Mouse (Mus musculus): ENCODE measurements around the gene Msrb3. TPM values are rescaled to one million over a fixed set of nuclear protein-coding genes. Genes with fewer than 3 reads are reported as not detected.

The Msrb3 gene
- total and polyA plus RNA-seq, 3 experiments: not detected

GRCm38 (mm10) chr10:120810053-120810696 is 88.7 kb downstream of the Msrb3 start:
- no peak overlapping the region for H3K9ac ChIP-seq (ENCODE audit: insufficient read depth, low read depth)
- DNase-seq (ENCODE audit: extremely low read depth): no peak
- H3K4me2 ChIP-seq (ENCODE audit: insufficient read depth, low read depth, poor library complexity, severe bottlenecking): no peak overlapping the region
- in situ Hi-C loops (cut with MboI; ENCODE audit: low pct_ligation_motif_present, low pct_unique_long_range_greater_than_20kb, low sequenced_read_pairs): no loop called here
- no peaks in the 10 kb centered on the region for H3K79me2 ChIP-seq (replicated peaks; ENCODE audit: control insufficient read depth, extremely low read depth, insufficient read depth, poor library complexity, severe bottlenecking)
- no peaks in the 10 kb centered on the region for H3K4me1 ChIP-seq (ENCODE audit: control insufficient read depth in 1 of 2, insufficient read depth in 2 of 2)
- no peak overlapping the region for H3K4me3 ChIP-seq (replicated peaks in 1 of 3; ENCODE audit: low read depth in 2 of 3, low read length in 2 of 3, poor library complexity in 1 of 3)
- no peaks in the 10 kb centered on the region for H3K36me3 ChIP-seq (replicated peaks in 1 of 2; ENCODE audit: control insufficient read depth in 1 of 2, insufficient read depth in 1 of 2, low read length in 1 of 2)
- dilution Hi-C loops (cut with MboI; ENCODE audit: extremely low pct_ligation_motif_present, extremely low pct_unique_long_range_greater_than_20kb, low sequenced_read_pairs): no loop called here
- TF ChIP-seq MAFK (IDR thresholded peaks at IDR 0.05; ENCODE audit: insufficient replicate concordance, low read length) (no peak), MXI1 (IDR thresholded peaks at IDR 0.05; ENCODE audit: low read depth, low read length) (no peak), SIN3A (IDR thresholded peaks at IDR 0.05; ENCODE audit: low read length) (no peak)
- H3K9me3 ChIP-seq (replicated peaks; ENCODE audit: low read length): peaks cover 24% of the 10 kb centered on the region
- H3K27me3 ChIP-seq (replicated peaks): no peaks in the 10 kb centered on the region
- H3K27ac ChIP-seq (ENCODE audit: insufficient read depth, low read depth): no peak overlapping the region

GRCm38 (mm10) chr10:120808167-120808566 is 90.7 kb downstream of the Msrb3 start:
- H3K4me3 ChIP-seq (replicated peaks in 1 of 3; ENCODE audit: low read depth in 2 of 3, low read length in 2 of 3, poor library complexity in 1 of 3): no peak overlapping the region
- H3K79me2 ChIP-seq (replicated peaks; ENCODE audit: control insufficient read depth, extremely low read depth, insufficient read depth, poor library complexity, severe bottlenecking): no peaks in the 10 kb centered on the region
- peaks cover 19% of the 10 kb centered on the region for H3K9me3 ChIP-seq (replicated peaks; ENCODE audit: low read length)
- H3K27me3 ChIP-seq (replicated peaks): no peaks in the 10 kb centered on the region
- H3K36me3 ChIP-seq (replicated peaks in 1 of 2; ENCODE audit: control insufficient read depth in 1 of 2, insufficient read depth in 1 of 2, low read length in 1 of 2): no peaks in the 10 kb centered on the region
- dilution Hi-C loops (cut with MboI; ENCODE audit: extremely low pct_ligation_motif_present, extremely low pct_unique_long_range_greater_than_20kb, low sequenced_read_pairs) (no loop called here), in situ Hi-C loops (cut with MboI; ENCODE audit: low pct_ligation_motif_present, low pct_unique_long_range_greater_than_20kb, low sequenced_read_pairs) (no loop called here)
- no peak overlapping the region for H3K4me2 ChIP-seq (ENCODE audit: insufficient read depth, low read depth, poor library complexity, severe bottlenecking)
- no peak for DNase-seq (ENCODE audit: extremely low read depth)
- no peak overlapping the region for H3K27ac ChIP-seq (ENCODE audit: insufficient read depth, low read depth)
- TF ChIP-seq ZKSCAN1 (IDR thresholded peaks at IDR 0.05; ENCODE audit: borderline replicate concordance, low read depth, low read length) (no peak), NELFE (IDR thresholded peaks at IDR 0.05; ENCODE audit: low read depth, low read length) (no peak), SMC3 (IDR thresholded peaks at IDR 0.05; ENCODE audit: low read depth, low read length) (no peak), IRF4 (IDR thresholded peaks at IDR 0.05; ENCODE audit: low read depth, low read length) (no peak), POLR2AphosphoS2 (IDR thresholded peaks at IDR 0.05; ENCODE audit: low read depth, low read length) (no peak), TBP (conservative IDR thresholded peaks at IDR 0.05; ENCODE audit: low read depth, low read length) (no peak)
- H3K9ac ChIP-seq (ENCODE audit: insufficient read depth, low read depth): no peak overlapping the region
- no peaks in the 10 kb centered on the region for H3K4me1 ChIP-seq (ENCODE audit: control insufficient read depth in 1 of 2, insufficient read depth in 2 of 2)

GRCm38 (mm10) chr10:120801127-120801526 is 97.8 kb downstream of the Msrb3 start:
- no peak overlapping the region for H3K9ac ChIP-seq (ENCODE audit: insufficient read depth, low read depth)
- dilution Hi-C loops (cut with MboI; ENCODE audit: extremely low pct_ligation_motif_present, extremely low pct_unique_long_range_greater_than_20kb, low sequenced_read_pairs): no loop called here
- H3K4me2 ChIP-seq (ENCODE audit: insufficient read depth, low read depth, poor library complexity, severe bottlenecking): no peak overlapping the region

More at GRCm38 (mm10) chr10:120801127-120801526, 97.8 kb downstream of the Msrb3 start:
- no peak overlapping the region for H3K27ac ChIP-seq (ENCODE audit: insufficient read depth, low read depth)
- H3K4me1 ChIP-seq (ENCODE audit: control insufficient read depth in 1 of 2, insufficient read depth in 2 of 2): no peaks in the 10 kb centered on the region
- H3K4me3 ChIP-seq (replicated peaks in 1 of 3; ENCODE audit: low read depth in 2 of 3, low read length in 2 of 3, poor library complexity in 1 of 3): no peak overlapping the region
- DNase-seq (ENCODE audit: extremely low read depth): no peak
- no peaks in the 10 kb centered on the region for H3K79me2 ChIP-seq (replicated peaks; ENCODE audit: control insufficient read depth, extremely low read depth, insufficient read depth, poor library complexity, severe bottlenecking)
- TF ChIP-seq TCF12 (IDR thresholded peaks at IDR 0.05; ENCODE audit: low read depth, low read length) (no peak), KAT2A (IDR thresholded peaks at IDR 0.05; ENCODE audit: insufficient replicate concordance, low read length) (no peak), ETS1 (conservative IDR thresholded peaks at IDR 0.05; ENCODE audit: low read depth, low read length) (no peak), CTCF (conservative IDR thresholded peaks at IDR 0.05 in 1 of 2, IDR thresholded peaks at IDR 0.05 in 1 of 2; ENCODE audit: low read depth in 2 of 2, low read length in 2 of 2) (no peak), IRF4 (IDR thresholded peaks at IDR 0.05; ENCODE audit: low read depth, low read length) (no peak), ELF1 (IDR thresholded peaks at IDR 0.05; ENCODE audit: low read depth, low read length) (no peak), BHLHE40 (IDR thresholded peaks at IDR 0.05; ENCODE audit: low read depth, low read length) (no peak), ZKSCAN1 (IDR thresholded peaks at IDR 0.05; ENCODE audit: borderline replicate concordance, low read depth, low read length) (no peak), RAD21 (IDR thresholded peaks at IDR 0.05; ENCODE audit: low read depth, low read length) (no peak), JUND (conservative IDR thresholded peaks at IDR 0.05; ENCODE audit: low read depth, low read length) (no peak), SMC3 (IDR thresholded peaks at IDR 0.05; ENCODE audit: low read depth, low read length) (no peak), GABPA (IDR thresholded peaks at IDR 0.05; ENCODE audit: insufficient replicate concordance, low read depth, low read length) (no peak), TBP (conservative IDR thresholded peaks at IDR 0.05; ENCODE audit: low read depth, low read length) (no peak), MAX (IDR thresholded peaks at IDR 0.05; ENCODE audit: low read length) (no peak), UBTF (IDR thresholded peaks at IDR 0.05; ENCODE audit: low read depth, low read length) (no peak), HCFC1 (IDR thresholded peaks at IDR 0.05; ENCODE audit: low read depth, low read length) (no peak), MAFK (IDR thresholded peaks at IDR 0.05; ENCODE audit: insufficient replicate concordance, low read length) (no peak), CHD1 (IDR thresholded peaks at IDR 0.05; ENCODE audit: low read depth, low read length) (no peak), USF1 (IDR thresholded peaks at IDR 0.05; ENCODE audit: low read depth, low read length) (no peak), PAX5 (IDR thresholded peaks at IDR 0.05; ENCODE audit: low read length) (no peak)
- in situ Hi-C loops (cut with MboI; ENCODE audit: low pct_ligation_motif_present, low pct_unique_long_range_greater_than_20kb, low sequenced_read_pairs): no loop called here
- peaks cover 24% of the 10 kb centered on the region for H3K9me3 ChIP-seq (replicated peaks; ENCODE audit: low read length)
- no peaks in the 10 kb centered on the region for H3K27me3 ChIP-seq (replicated peaks)
- no peaks in the 10 kb centered on the region for H3K36me3 ChIP-seq (replicated peaks in 1 of 2; ENCODE audit: control insufficient read depth in 1 of 2, insufficient read depth in 1 of 2, low read length in 1 of 2)
